Mouse (Mus musculus): Measurements from ENCODE around the gene Tap1.
"Not testable (repeated sequence)": the region's sequence is repeated elsewhere in the genome, so short reads cannot be mapped to it uniquely, and the experiment has no call there.

Tap1 gene

DNA sequence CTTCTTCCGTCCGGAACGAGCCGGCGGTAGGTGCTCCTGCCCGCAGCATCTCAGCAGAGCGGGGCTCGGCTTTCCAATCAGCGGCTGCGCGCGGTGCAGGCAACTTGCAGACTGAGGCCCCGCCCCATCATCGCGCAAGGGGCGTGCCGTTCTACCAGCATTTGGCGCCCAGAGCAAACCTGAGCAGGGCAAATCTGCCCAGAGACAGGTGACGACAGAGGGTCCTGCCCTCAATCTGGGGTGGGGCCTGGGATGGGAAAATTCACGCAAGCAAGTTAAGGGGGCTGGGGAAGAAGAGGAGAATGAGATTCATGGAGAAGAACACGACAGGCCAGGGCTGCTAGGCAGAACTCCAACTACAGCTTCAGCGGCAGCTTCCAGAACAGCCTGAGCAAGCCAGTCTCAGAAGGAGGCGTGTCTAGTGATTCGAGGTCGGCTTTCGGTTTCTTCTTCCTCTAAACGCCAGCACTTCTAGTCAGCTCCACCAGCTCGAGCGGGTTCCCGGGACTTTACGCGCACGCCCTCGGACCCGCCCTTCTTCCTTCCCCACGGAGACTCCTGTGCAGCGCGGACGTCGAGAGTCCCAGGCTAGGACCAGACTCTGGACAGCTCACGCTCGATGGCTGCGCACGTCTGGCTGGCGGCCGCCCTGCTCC is at the start of gene Tap1, which contains the start of gene Psmb9:
Gene Tap1, plus strand, starts transcription at position 293 of the 656 bp plus-strand sequence.
Gene Psmb9, minus strand, starts transcription at position 504 of the 656 bp plus-strand sequence.
- DNase-seq (ENCODE audit: extremely low spot score), result peak; percentile 93

DNA sequence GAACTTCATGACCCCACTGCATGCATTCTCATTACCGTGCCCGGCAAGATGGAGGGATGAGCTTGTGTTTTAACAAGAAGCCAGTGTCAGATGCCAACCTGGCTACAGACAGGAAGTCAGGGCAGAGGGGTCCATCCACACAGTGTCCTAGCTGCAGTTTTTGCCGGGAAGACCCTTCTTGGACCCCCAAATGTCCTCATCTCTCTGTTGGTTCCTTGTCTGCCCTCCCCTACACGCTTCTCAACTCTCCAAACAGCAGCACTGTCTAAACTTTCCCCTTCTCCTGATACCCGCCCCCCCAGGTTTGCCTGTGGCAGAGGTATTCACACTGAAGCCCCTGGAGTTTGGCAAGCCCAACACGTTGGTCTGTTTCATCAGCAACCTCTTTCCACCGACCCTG is 49.8 kb upstream of the Tap1 start:
- DNase-seq (ENCODE audit: extremely low spot score), result no peak

DNA sequence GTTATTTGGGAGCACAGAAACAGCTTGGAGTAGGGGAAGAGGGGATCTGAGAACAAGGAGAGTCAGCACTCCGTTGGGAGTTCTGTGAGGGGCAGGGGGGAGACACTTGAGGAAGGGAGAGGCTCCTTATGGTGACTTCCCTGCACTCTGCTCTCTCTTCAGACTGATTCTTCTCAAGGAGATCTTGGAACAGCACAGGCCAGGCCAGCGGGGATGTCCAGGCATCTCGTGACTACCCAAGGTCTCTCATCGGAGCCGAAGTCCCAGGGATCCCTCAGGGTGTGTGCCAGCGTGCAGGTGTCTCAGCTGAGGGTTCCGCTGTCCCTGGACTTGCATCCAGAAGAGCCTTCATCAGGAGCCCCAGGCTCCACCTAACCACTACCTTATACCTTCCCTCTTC is 48.7 kb upstream of the Tap1 start:
- DNase-seq (ENCODE audit: extremely low spot score), result no peak

- DNase-seq (ENCODE audit: extremely low spot score), result peak; percentile 59
Measured at GRCm38 (mm10) chr17:34139416-34139815, 47.9 kb upstream of the Tap1 start.

- DNase-seq (ENCODE audit: extremely low spot score), result no peak
Measured at GRCm38 (mm10) chr17:34140240-34140639, 47.1 kb upstream of the Tap1 start.

DNA sequence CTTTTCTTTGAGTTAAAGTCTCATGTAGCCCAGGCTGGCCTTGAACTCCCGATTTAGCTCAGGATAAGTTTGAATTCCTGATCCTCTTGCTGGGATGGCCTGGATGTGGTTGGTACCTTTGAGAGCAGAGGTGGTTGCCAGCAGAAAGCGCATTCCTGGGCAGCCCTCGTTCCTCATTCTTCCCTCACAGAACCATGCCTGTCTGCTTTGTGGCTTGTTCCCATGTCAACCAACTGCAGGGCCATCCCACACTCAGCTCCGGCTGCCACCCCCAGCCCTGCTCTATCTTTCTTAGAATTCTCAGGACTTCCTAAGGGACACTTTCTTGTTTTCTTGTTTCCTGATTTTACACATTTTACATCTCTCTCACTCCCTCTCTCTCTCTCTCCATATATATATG is 45.9 kb upstream of the Tap1 start:
- DNase-seq (ENCODE audit: extremely low spot score), result no peak

DNA sequence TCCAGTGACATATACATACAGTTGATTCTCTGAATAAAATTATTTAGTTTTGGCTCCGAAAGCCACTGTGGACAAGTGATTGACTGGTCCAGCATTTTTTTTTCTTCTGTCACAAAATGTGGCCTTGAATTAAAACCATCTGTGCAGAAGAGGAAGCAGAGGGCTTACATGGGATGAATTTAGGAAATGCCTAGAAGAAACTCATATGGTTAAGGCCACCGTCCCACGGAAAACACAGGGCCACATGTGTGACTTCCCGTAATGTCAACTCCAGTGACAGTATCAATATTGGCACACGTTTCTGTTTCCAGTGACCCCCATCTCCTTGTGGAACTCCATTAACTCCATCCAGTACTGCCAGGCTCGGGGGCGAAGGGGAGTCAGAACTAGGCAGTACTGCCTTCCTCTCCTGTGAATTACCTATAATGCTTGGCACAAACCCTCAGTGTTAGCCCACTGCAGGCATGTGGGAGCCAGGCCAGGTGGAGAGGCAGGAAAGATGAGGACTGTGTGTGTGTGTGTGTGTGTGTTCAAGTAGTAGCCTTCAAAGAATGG is 44.8 kb upstream of the Tap1 start:
- DNase-seq (ENCODE audit: extremely low spot score), result no peak

DNA sequence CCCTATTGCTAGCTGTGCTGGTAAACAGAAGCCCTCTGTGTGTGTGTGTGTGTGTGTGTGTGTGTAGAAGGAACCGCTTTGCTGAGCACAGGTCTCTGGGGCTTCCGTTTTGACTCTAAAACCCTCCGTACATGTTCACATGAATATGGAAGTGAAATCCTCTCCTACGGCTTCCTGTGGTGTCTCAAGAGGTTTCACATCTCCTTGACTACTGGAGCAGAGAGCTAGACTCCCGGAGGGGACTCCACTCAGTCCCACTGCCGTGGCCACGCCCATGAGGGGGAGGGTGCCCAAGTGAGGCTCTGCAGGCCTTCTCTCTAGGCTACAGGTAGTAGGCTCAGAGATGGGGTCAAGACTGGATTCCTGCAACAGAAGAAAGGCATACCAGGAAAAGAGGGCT is 44.3 kb upstream of the Tap1 start, which contains the start of gene H2-DMb2:
Gene H2-DMb2, plus strand, starts transcription at position 275 of the 400 bp plus-strand sequence.
- no peak for DNase-seq (ENCODE audit: extremely low spot score)

DNA sequence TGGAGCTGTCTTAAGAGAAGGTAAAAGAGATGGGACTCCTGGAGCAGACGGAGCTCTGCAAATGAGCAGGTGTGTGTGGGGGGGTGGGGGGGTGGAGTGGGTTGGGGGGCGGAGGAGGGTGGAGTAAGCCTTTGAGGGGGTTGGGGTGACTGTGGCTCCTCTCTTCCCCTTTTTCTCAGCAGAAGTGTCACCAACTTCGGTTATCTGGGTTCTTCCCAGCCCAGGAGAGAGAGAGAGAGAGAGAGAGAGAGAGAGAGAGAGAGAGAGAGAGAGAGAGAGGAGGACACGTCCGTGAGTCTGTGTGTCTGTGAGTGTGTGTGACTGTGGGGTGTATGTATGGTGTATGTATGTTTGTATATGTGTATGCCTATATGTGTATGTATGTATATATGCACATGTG is 43.9 kb upstream of the Tap1 start:
- no peak for DNase-seq (ENCODE audit: extremely low spot score)

DNA sequence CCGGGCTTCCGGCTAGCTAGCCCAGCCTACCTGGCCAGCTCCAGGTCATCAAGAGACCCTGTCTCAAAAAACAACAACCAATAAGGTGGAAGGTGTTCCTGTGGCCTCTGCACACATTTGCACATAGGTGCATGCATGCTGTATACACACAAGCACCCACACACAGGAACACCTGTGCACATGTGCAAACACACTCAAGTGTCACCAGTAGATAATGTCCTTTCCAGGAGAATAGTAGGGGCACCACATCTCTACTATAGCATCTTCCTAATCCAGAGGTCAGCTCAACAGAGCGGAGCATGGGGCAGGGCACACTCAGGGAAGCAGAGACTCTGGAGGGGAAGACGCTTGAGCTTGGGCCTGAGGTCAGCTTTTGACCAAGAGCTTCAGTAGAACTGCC is 43.1 kb upstream of the Tap1 start:
- not testable (repeated sequence) for DNase-seq (ENCODE audit: extremely low spot score)

DNA sequence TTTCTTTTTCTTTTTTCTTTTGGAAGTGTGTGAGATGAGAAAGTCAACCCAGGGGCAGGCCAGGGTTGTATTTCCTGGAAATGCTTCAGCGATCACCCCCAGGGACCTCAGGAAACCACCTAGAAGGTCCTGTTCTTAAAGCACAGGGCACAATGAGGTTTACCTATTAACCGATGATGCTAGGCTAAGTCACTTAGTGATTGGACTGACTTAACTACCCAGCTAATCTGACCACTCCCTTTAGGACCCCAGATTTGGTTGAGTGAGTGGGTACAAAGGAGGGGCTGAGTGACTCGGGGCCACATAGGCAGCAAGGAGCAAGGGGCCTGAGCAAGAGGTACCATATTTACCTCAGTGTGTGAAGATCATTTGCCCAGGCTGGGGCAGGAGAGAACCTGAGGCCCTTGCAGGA is 42.4 kb upstream of the Tap1 start:
- DNase-seq (ENCODE audit: extremely low spot score), result no peak

GRCm38 (mm10) chr17:34152923-34153322 is 34.4 kb upstream of the Tap1 start, which contains the start of gene H2-DMb1:
Gene H2-DMb1 (plus strand): TSS chr17:34153072.
- no peak for DNase-seq (ENCODE audit: extremely low spot score)

GRCm38 (mm10) chr17:34155534-34155933 is 31.8 kb upstream of the Tap1 start:
- no peak for DNase-seq (ENCODE audit: extremely low spot score)

DNA sequence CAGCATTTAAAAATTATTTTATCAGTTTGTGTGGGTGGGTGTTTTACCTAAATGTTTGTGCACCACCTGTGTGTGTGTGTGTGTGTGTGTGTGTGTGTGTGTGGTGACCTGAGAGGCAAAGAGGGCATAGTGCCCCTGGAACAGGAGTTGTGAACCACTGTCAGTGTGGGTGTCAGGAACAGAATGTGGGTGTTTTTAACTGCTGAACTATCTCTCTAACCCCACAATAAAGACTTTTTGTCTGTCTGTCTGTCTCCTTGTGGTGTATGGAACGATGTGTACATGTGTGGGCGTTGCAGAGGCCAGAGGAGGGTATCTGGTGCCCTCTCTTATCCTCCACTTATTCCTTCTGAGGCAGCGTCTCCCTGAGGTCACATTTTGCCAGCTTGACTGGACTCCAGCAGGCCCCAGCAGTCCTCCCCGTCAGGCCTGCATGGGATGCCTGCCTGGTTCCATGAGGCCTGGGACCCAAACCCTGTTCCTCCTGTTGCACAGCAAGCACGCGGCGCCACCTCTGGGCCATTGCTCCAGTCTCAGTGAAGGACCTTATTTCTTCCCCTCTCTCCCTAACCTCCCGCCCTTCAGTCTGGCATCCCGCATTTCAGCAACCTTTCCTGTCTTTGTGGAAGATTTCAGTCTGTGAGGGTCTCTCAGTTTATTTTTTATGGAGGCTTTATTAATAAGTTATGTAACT is 23.0 kb upstream of the Tap1 start:
- DNase-seq (ENCODE audit: extremely low spot score), result peak; percentile 12

GRCm38 (mm10) chr17:34165033-34165730 is 22.2 kb upstream of the Tap1 start:
- no peak for DNase-seq (ENCODE audit: extremely low spot score)

DNA sequence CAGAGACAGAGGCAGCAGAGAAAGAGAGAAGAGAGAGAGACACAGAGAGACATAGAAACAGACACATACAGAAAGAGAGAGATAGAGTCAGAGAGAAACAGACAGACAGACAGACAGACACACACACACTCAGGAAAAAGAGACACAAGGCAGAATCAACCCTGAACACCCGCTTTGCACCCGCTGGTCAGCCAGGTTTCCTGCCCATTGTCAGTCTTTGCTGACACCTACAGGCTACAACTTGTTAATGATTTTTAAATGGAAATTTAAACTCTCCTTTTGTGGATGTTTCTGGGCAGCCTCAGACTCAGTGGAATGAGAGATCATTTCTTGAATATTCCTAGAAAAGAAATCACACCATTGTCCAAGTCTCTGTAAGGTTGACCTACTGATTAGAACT is 18.1 kb upstream of the Tap1 start:
- DNase-seq (ENCODE audit: extremely low spot score), result peak; percentile 26

DNA sequence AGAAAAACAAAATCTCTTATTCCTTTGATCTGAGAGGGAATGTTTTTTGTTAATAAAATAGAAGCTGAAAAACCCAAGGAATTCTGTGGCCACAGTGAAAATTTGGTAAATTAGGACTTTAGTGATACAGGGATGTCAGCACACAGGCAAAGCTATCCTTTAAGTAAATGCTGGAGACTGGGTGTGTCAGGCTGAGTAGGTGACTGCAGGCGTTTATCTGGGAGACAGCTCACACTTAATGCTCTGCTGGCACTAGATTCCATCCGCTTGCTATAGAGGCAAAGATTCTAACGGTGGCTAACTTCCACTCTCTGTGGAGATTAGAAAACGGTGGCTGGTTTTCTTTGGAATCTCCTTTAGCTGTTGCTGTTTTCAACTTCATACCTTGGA is 16.9 kb upstream of the Tap1 start:
- no peak for DNase-seq (ENCODE audit: extremely low spot score)

- DNase-seq (ENCODE audit: extremely low spot score), result peak; percentile 62
Measured at GRCm38 (mm10) chr17:34170877-34171498, 16.4 kb upstream of the Tap1 start.

DNA sequence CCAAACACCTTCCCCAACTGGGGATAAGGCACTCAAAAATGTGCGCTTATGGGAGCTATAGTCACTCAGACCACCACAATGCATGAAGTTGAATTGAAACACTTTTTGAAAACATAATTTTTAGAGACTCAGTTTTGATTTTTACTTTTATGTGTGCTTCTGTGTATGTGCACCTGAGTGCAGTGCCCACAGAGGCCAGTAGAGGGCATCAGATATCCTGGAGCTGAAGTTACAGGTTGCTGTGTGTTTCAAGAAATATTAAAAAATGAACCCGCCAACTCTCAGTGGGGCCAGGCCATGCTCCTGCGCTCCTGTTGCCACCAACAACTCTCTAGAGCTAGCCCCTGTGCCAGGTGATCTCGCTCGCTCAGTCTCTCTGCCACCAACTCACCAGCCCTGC is 14.8 kb upstream of the Tap1 start:
- no peak for DNase-seq (ENCODE audit: extremely low spot score)

GRCm38 (mm10) chr17:34174075-34174474 is 13.3 kb upstream of the Tap1 start:
- no peak for DNase-seq (ENCODE audit: extremely low spot score)

- no peak for DNase-seq (ENCODE audit: extremely low spot score)
Measured at GRCm38 (mm10) chr17:34177179-34177578, 10.2 kb upstream of the Tap1 start.

- DNase-seq (ENCODE audit: extremely low spot score), result no peak
Measured at GRCm38 (mm10) chr17:34179019-34179418, 8.3 kb upstream of the Tap1 start.
